Mouse (Mus musculus): ENCODE results near the gene Ankrd54.

DNA sequence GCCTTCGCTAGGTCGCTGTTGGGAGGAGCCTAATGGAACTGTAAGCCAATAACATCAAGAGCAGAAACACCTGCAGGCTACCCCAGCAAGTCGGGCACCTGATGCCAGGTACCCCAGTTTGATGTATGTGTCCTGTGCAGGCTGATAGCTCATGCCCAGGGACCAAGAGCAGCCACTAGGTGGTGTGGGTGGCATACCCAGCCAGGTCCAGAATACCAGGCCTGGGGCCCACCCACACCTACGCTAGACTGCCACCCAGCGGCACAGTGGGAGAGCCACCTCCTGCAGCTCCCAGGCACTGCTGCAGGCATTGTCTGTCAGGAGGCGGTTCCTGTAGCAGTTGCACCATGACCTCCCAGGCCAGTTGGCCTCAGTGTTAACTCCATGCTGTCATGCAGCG is 23.8 kb downstream of the Ankrd54 start:
- TF ChIP-seq CTCF (IDR thresholded peaks at IDR 0.05; ENCODE audit: borderline replicate concordance, extremely low read depth, insufficient read depth, insufficient read length) = peak; percentile 67
- no peak for TF ChIP-seq POLR2A (IDR thresholded peaks at IDR 0.05; ENCODE audit: borderline replicate concordance, extremely low read depth, insufficient read depth, insufficient read length, poor library complexity, severe bottlenecking)

Data from brain, embryonic 14.5 days (tissue).